Mouse (Mus musculus) stomach, postnatal 0 days (tissue): ENCODE measurements around the gene Keg1.

Experiments
- CTCF ChIP-seq: IDR thresholded peaks from 2 replicates; pipeline ENCODE4 v1.5.1; 2016; ENCODE audit warnings: antibody characterized with exemption, low read depth, mild to moderate bottlenecking, moderate library complexity
- EP300 ChIP-seq: optimal IDR thresholded peaks from 2 replicates; pipeline ENCODE3; 2016; ENCODE audit warnings: antibody characterized with exemption

- no peak for TF ChIP-seq EP300
- TF ChIP-seq CTCF = no peak
Observed at GRCm38 (mm10) chr19:12708458-12708857, 12.9 kb downstream of the Keg1 start.
